Mouse (Mus musculus) cerebellum, adult 9-10 months (tissue): ENCODE data around the gene A030014E15Rik.
A peak's percentile ranks its signal among the peaks of the same experiment; 100 is the strongest.
"Not testable (repeated sequence)": the region's sequence is repeated elsewhere in the genome, so short reads cannot be mapped to it uniquely, and the experiment has no call there.

Experiments used
- DNase-seq: peaks from one replicate; pipeline ENCODE4 v3.0.0; 2022

Gene A030014E15Rik

DNA sequence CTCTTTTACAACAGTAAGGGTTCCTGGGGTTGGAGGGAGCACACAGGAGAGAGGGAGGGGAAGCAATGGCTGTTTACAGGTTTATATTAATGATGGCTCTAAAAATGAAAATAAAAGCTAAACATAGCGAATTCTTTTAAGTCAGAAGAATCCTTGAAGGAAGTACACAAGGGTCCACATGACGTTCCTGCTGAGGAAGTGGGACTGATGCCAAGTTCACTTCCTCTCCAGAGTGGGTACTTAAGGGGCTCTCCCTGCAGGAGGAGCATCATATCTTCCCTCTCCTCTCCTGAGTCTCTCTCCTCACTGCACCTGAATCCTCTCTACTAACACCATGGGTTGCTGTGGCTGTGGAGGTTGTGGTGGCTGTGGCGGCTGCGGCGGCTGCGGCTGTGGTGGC is at the start of gene A030014E15Rik:
Gene A030014E15Rik, plus strand, starts transcription at position 268 of the 400 bp plus-strand sequence.
- DNase-seq: no peak

DNA sequence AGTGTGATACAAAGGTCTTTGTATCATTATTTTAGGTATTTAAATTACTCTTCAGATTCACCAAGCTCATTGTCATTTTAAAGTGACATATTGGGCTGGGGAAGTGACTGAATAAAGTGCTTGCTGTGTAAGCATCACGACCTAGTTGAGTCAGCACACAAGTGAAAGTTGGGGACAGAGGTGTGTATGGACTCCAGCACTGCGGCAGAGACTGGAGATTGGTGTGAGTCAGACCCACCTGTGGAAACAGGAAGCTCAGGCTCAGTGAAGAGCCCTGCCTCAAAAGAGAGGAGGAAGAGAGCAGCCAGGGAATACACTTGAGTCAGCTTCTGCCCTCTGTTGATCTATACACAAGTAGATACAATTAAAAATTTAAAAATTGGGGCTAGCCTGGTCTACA is 45.5 kb upstream of the A030014E15Rik start:
- no peak for DNase-seq

GRCm38 (mm10) chr1:82880196-82880595 is 44.5 kb upstream of the A030014E15Rik start:
- peak; percentile 5 for DNase-seq

GRCm38 (mm10) chr1:82893269-82893668 is 31.4 kb upstream of the A030014E15Rik start:
- peak; percentile 13 for DNase-seq

DNA sequence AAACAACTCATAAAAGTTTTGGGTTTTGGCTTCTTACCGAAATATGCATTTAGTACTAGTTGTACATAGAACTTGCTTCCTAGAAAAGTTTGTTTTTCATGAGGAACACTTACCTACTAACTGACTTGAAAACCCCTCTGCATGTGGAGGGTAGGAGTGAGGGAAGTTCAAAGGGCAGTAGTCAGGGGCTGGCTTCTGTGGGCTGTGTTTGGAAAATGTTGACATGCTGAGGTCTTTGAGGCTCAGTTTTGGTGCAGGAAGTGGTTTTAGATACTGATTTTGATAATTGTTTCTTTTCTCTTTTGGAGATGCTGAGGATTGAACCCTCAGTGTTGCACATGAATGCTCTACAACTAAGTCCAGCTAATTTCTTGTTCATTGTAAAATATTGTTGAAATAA is 24.1 kb upstream of the A030014E15Rik start:
- DNase-seq: no peak

- DNase-seq: no peak
Measured at GRCm38 (mm10) chr1:82901201-82901600, 23.5 kb upstream of the A030014E15Rik start.

DNA sequence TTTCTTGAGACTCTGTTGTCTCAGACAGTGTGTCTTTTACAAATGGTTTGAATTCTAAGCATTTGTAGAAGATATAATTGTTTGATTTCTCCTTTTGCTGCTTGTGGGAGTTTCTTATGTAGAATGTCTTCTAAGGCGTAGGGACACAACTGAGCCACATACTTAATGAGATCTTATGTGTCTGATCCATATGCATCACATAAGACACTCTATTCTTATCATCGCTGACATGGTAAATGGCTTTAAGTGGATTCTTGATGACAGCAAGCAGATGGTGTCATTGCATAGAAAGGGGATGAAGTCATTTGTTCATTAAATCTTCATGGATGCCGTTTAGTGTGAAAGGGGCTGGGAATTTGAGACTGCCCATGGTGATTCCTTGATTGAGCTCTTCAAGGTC is 18.8 kb upstream of the A030014E15Rik start:
- no peak for DNase-seq

GRCm38 (mm10) chr1:82913025-82913424 is 11.7 kb upstream of the A030014E15Rik start, which contains the start of gene A030005L19Rik:
Gene A030005L19Rik (plus strand): TSS chr1:82913325.
- no peak for DNase-seq

DNA sequence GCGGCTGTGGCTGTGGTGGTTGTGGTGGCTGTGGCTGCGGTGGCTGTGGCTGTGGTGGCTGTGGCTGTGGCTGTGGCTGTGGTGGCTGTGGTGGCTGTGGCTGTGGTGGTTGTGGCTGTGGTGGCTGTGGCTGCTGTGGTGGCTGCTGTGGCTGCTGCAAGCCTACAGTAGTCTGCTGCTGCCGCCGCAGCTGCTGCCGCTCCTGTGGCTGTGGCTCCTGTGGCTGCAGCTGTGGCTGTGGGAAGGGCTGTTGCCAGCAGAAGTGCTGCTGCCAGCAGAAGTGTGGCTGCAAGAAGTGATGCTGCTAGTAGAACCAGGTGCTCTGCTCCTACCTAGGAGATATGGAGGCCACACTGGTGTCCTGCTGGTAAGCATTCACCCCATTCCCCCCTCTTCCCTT is 11.3 kb upstream of the A030014E15Rik start:
- not testable (repeated sequence) for DNase-seq

DNA sequence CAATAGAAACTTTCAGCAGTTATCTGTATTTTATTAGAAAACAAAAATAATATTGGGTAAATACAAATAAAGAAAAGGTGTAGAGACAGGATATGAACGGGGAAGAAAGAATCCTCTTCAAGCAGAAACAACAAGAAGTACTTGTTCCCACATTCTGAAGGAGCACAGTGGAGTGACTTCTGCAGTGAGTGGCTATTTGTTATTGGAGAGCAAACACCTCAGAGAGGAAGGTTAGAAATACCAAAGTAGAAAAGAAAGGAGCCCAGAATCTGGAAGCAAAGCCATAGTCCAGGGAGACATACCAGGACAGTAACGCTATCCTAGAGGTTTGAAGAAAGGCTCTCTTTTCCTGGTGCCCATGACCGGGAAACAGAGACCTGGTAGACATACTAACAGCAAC is 5.8 kb downstream of the A030014E15Rik start:
- DNase-seq: not testable (repeated sequence)

- DNase-seq: not testable (repeated sequence)
Measured at GRCm38 (mm10) chr1:82931326-82931725, 6.6 kb downstream of the A030014E15Rik start, which contains the start of gene Gm6217. Gene Gm6217 (minus strand): TSS chr1:82931399.

DNA sequence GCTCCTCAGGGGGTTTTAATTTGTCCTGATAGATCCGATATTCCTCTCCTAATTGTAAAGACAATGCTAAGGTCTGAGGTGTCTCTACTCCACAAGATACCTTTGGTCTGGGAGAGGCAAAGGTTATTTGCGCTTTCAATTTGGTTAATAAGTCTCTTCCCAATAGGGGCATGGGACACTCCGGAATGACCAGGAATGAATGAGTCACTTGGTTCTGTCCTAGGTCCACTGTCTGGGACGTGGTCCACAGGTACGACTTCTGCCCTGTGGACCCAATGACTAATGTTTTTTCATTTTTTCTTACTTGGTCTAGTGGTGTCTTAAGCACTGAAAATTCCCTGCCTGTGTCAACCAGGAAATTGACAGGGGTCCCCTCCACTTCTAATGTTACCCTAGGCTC is 13.9 kb downstream of the A030014E15Rik start:
- no peak for DNase-seq

GRCm38 (mm10) chr1:82942505-82942904 is 17.8 kb downstream of the A030014E15Rik start:
- DNase-seq: not testable (repeated sequence)

- DNase-seq: not testable (repeated sequence)
Measured at GRCm38 (mm10) chr1:82943295-82943694, 18.6 kb downstream of the A030014E15Rik start, which contains the start of gene A030003K21Rik. Gene A030003K21Rik (minus strand): TSS chr1:82943388.

GRCm38 (mm10) chr1:82946029-82946428 is 21.3 kb downstream of the A030014E15Rik start:
- not testable (repeated sequence) for DNase-seq

DNA sequence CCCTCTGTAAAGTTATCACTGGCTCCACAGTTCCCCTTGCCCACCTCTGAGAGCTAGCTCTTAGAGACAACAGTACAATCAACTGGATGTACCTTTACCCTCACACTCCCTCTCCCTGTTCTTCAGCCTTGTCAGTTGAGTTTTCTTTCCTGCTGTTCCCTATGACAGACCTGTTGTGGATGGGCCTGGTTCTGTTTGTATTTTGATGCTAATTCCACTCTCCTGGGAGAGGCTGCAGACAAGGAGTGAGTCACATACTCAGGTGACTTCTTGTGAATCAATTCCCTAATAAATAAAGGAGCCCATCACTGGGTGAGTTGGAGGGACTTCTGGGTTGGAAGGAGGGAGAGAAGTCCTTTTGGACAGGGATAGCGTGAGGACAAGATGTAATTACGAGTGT is 23.9 kb downstream of the A030014E15Rik start:
- DNase-seq: no peak

DNA sequence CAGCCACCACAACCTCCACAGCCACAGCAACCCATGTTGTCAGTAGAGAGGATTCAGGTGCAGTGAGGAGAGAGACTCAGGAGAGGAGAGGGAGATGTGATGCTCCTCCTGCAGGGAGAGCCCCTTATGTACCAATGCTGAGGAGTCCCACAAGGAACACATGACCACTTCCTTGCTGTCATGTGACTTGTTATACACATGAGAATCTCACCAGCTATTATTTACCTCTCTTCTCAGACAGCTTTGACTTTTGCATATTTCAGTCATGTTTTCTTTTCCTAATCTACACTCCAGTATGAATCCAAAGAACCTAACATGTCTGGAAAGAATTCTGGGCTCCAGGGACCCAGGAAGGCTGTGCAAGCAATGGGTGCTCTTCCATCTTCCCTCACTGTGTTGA is 31.2 kb downstream of the A030014E15Rik start, which contains the start of gene Gm7544:
Gene Gm7544, minus strand, starts transcription at position 101 of the 400 bp plus-strand sequence.
- not testable (repeated sequence) for DNase-seq

DNA sequence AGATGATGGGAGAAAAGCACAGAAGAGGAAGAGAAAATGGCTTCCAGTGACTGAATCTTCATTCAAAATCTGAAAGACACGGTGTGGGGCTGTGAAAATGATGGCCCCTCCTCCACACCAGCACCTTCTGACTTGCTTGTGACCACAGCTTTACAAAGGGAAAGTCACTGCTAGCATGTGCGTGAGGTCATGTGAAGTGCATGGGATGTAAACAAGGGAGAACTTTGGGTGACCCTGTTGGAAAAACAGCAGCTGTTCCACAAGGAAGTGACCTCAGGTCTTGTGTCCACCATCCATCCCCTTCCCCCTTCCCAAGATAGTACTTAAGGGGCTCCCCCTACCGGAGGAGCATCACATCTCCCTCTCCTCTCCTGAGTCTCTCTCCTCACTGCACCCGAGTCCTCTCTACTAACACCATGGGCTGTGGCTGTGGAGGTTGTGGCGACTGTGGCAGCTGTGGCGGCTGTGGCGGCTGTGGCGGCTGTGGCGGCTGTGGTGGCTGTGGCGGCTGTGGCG is 35.2 kb downstream of the A030014E15Rik start, which contains the start of gene Gm47955:
Gene Gm47955, plus strand, starts transcription at position 417 of the 516 bp plus-strand sequence.
- no peak for DNase-seq

- no peak for DNase-seq
Measured at GRCm38 (mm10) chr1:82966413-82966812, 41.7 kb downstream of the A030014E15Rik start.

DNA sequence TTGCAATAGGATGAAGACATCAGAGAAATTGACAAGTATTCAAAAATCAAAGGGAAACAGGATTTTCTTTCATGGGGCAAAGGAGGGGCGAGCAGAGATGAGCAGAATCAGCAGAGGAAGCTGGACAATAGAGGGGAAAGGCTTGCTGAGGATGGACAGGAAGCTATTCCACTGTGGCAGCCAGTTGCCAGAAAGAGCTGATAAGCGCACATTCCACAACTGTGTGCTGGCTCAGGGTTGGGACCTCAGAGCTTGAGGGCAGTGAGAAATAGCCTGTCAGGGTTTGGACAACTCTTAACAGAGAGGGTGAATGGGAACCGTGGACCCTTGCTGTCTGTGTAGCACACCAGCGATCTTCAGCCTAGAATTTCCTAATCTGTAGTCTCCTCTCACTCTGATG is 47.3 kb downstream of the A030014E15Rik start:
- no peak for DNase-seq

DNA sequence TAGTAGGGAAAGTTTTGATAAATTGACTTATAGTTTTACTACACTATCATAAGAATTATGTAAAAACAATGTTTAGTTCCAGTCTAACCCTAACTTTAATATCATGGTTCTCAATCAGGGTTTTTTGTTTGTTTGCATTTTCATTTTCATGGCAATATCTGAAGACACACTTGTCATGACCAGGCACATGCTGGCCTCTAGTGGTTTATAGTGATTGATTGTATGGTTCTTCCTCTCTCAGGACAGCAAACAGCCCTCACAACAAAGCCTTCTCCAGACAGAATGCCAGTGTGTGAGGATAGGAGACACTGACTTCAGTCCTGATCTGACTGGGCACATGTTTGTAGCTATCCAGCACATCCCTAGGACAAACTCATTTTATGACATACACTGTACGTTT is 48.5 kb downstream of the A030014E15Rik start:
- no peak for DNase-seq

DNA sequence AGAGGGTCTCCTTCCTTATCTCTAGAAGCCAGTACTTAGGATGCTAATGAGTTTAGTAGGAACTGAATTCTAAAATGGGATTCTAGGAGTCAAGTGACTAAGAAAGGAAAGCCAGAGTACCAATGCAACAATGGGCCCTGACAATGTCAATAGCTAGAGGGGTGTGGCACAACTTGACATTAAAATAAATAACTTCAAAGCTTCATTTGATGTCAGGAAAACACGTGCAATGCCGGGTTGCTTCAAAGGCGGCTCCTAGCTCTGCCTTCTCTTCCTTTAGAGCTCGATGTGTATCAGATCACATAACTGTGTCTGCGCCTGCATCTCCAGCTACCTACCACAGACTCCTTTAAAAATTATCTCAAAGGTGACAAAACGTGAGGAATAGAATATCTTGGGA is 49.2 kb downstream of the A030014E15Rik start:
- no peak for DNase-seq

- no peak for DNase-seq
Measured at GRCm38 (mm10) chr1:82974342-82974741, 49.6 kb downstream of the A030014E15Rik start.
